Mouse (Mus musculus) neural tube, postnatal 0 days (tissue): ENCODE results near the gene Gm3880. TPM values are rescaled to one million over a fixed set of nuclear protein-coding genes. Genes with fewer than 3 reads are reported as not detected.

Experiments used
- polyA plus RNA-seq: library from polyadenylated mRNA; unstranded; fragments of >200 nt; fragmentation: Nextera tagmentation; extraction: Ambion mirVana; gene quantifications from 2 replicates; pipeline ENCODE4 v1.2.1, GENCODE M21; 2015

The Gm3880 gene
- polyA plus RNA-seq: not detected in 2 replicates

GRCm38 (mm10) chrX:102686872-102687271 is at the start of gene Gm3880:
TSS of gene Gm3880 (minus strand) at chrX:102686972.

GRCm38 (mm10) chrX:102707535-102707934 is 20.8 kb upstream of the Gm3880 start, which contains the start of the genes Gm9112 and Dmrtc1b:
TSS of gene Gm9112 (minus strand) at chrX:102707635.
TSS of gene Dmrtc1b (plus strand) at chrX:102707865.

DNA sequence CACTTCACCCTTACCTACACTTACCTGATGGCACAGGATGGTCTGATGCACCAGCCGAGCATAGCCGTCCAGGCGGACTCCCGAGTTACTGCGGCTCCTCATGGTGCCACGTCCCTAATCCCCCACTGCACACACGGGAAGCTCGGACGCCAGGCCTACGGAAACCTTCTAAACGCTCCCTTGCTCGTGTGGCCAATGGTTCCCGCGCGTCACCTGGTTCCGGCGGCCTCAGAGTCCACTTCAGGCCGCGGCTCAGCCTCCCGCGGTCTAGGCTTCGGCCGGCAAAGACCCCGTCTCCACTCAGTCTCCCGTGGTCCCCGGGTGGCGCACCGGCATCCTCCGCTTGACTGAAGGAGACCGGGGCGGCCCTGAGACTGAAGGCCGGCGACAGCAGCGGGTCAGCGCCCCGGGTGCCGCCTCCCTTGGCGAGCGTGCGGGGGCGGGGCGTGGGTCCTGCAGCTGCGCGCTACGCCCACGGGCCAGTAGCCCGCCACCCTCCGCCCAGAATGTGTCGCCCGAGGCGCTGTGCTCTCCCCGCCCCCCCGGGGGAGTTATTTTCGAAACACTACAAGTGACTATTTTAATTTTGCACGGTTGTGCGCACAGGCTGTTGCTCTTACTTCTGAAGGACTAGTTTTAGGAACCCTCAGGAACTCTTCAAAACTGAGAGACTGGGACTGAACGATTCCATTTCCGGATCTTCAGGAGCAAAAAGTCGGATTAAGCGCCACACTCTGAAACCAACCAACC is 42.8 kb downstream of the Gm3880 start, which contains the start of gene Phka1:
Gene Phka1, minus strand, starts transcription at position 424 of the 750 bp plus-strand sequence.

Other genes with a start within 250 kb of the Gm3880 start
- 8.6 and 13.7 TPM in 2 replicates for gene Hdac8, start 181.6 kb downstream of the Gm3880 start, polyA plus RNA-seq
- 6.5 and 6.8 TPM in 2 replicates for gene Phka1, start 42.7 kb downstream of the Gm3880 start, polyA plus RNA-seq
- not detected in 2 replicates for gene Gm9112, start 20.7 kb upstream of the Gm3880 start, polyA plus RNA-seq
- gene Dmrtc1b, start 20.9 kb upstream of the Gm3880 start, polyA plus RNA-seq: not detected in 2 replicates
- gene Dmrtc1c1, start 116.0 kb upstream of the Gm3880 start, polyA plus RNA-seq: not detected in 2 replicates
- not detected in 2 replicates for gene Dmrtc1c2, start 167.6 kb upstream of the Gm3880 start, polyA plus RNA-seq
- gene 1700031F05Rik, start 181.0 kb upstream of the Gm3880 start, polyA plus RNA-seq: not detected in 2 replicates
- 2.9 and 3.3 TPM in 2 replicates for gene Dmrtc1a, start 221.7 kb upstream of the Gm3880 start, polyA plus RNA-seq
- not detected in 2 replicates for gene 1700011M02Rik, start 221.9 kb upstream of the Gm3880 start, polyA plus RNA-seq
- gene 1700018G05Rik, start 241.4 kb upstream of the Gm3880 start, polyA plus RNA-seq: not detected in 2 replicates